In genomic region chr8:104142415-104142814, GRCm38 (mm10) we compare ENCODE assay signal across 20 mouse cellular contexts. TPM values are rescaled to one million over a fixed set of nuclear protein-coding genes. Genes with fewer than 3 reads are reported as not detected.
"Had no signal": no experiment of that assay in that cellular context is flagged by ENCODE, and none has a peak within 500 bp of the region (broad histone marks: within the 10 kb centered on the region; RNA-seq: fewer than 3 reads in every experiment).

No protein-coding gene starts in this region.

- H3K4me3 ChIP-seq: midbrain, embryonic 10.5 days; midbrain, embryonic 13.5 days; myocyte; neural tube, embryonic 13.5 days; neural tube, embryonic 15.5 days; stomach, embryonic 15.5 days had no signal

- H3K27ac ChIP-seq: midbrain, embryonic 10.5 days; midbrain, embryonic 13.5 days; neural tube, embryonic 13.5 days; neural tube, embryonic 15.5 days; stomach, embryonic 15.5 days; stomach, postnatal 0 days had no signal

- H3K9me3 ChIP-seq: midbrain, embryonic 10.5 days; midbrain, embryonic 13.5 days; neural tube, embryonic 13.5 days; neural tube, embryonic 15.5 days; stomach, embryonic 15.5 days had no signal

- H3K9ac ChIP-seq: lung, embryonic 14.5 days; midbrain, embryonic 13.5 days; neural tube, embryonic 13.5 days; neural tube, embryonic 15.5 days; stomach, embryonic 15.5 days had no signal

- ATAC-seq: midbrain, embryonic 13.5 days; midbrain, embryonic 16.5 days had no signal

- H3K4me2 ChIP-seq: lung, embryonic 14.5 days; midbrain, embryonic 13.5 days; neural tube, embryonic 13.5 days; neural tube, embryonic 15.5 days; stomach, embryonic 15.5 days had no signal

- H3K36me3 ChIP-seq: midbrain, embryonic 10.5 days; midbrain, embryonic 13.5 days; neural tube, embryonic 13.5 days; neural tube, embryonic 15.5 days; stomach, embryonic 15.5 days had no signal

- H3K4me1 ChIP-seq: midbrain, embryonic 10.5 days; midbrain, embryonic 13.5 days; neural tube, embryonic 13.5 days; neural tube, embryonic 15.5 days had no signal

- DNase-seq: lung, adult 18-20 months; lung, embryonic 14.5 days; lung, postnatal 10 days; lung, postnatal 4 days; retina, postnatal 1 day; right cerebral cortex, adult 18-20 months; right cerebral cortex, postnatal 25 days; right cerebral cortex, postnatal 4 days; thymus, adult 2 months; thymus, postnatal 25 days; thymus, postnatal 4 days had no signal

- H3K27me3 ChIP-seq: midbrain, embryonic 13.5 days; neural tube, embryonic 13.5 days; neural tube, embryonic 15.5 days; stomach, embryonic 15.5 days had no signal

RNA-seq across cellular contexts. Expression of gene Bean1, which starts 27.8 kb away (rescaled TPM):
- total RNA-seq: megakaryocyte-erythroid progenitor cell, adult 5-6 weeks had no signal

RNA-seq across cellular contexts. Expression of gene Cdh5, which starts 41.0 kb away (rescaled TPM):
- total RNA-seq: megakaryocyte-erythroid progenitor cell, adult 5-6 weeks had no signal
